11 mouse cellular contexts compared by ENCODE assay signal in the genomic region with DNA sequence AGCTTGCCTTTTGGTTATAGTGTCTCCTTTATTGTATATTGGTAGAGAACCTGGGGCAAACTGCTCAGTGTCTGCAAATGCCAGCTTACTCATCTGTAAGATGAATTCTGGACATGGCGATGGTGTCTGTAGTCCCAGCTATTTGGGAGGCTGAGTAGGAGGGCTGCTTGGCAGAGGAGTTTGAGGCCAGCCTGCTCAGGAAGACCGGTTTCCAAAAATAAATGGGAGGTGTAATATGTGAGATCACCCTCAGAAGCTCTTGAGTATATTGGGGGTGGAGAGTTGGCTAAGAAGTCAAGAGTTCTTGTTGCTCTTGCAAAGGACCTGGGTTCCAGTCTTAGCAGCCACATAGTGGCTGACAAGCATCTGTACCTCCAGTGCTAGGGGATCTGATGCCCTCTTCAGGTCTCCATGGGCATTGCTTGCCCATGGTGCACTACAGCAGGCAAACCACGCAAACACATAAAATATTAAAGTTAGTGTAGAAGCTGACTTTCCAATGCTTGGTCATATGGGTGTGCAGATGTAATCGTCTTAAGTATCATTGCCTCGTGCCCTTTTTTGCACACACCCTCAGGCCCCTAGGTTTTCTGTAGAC. TPM values are rescaled to one million over a fixed set of nuclear protein-coding genes. Genes with fewer than 3 reads are reported as not detected.
A peak's percentile ranks its signal among the peaks of the same experiment; 100 is the strongest.
DNase-seq lines count a peak whose midpoint lies in the region; TF ChIP-seq lines count a peak whose summit lies in the region.
"Had no signal": no experiment of that assay in that cellular context is flagged by ENCODE, and none has a peak within 500 bp of the region (broad histone marks: within the 10 kb centered on the region; RNA-seq: fewer than 3 reads in every experiment).

No protein-coding gene starts in this region.

- no peak overlapping the region for H3K4me3 ChIP-seq in gastrocnemius, adult 2 months
- no peak overlapping the region for H3K4me3 ChIP-seq in thymus, adult 2 months (ENCODE audit: control insufficient read depth, insufficient read depth, low read length)
- H3K4me3 ChIP-seq: erythroblast, embryonic 14.5 days had no signal

- H3K27ac ChIP-seq in gastrocnemius, adult 2 months, result no peak overlapping the region
- no peak overlapping the region for H3K27ac ChIP-seq in thymus, adult 2 months (ENCODE audit: control insufficient read depth, insufficient read depth, low read length)

- H3K4me1 ChIP-seq in thymus, adult 2 months (replicated peaks; ENCODE audit: control insufficient read depth, insufficient read depth, low read length), result peaks cover 49% of the 10 kb centered on the region

- TF ChIP-seq CTCF in gastrocnemius, adult 2 months (IDR thresholded peaks at IDR 0.05), result peak; percentile 61
- peak; percentile 31; the same call in 1 of the 2 replicates for TF ChIP-seq CTCF in thymus, adult 2 months (IDR thresholded peaks at IDR 0.05; ENCODE audit: borderline replicate concordance, control insufficient read depth, extremely low read depth, insufficient read depth, low read length, poor library complexity)

- no peak for TF ChIP-seq POLR2A in thymus, adult 2 months (IDR thresholded peaks at IDR 0.05; ENCODE audit: control insufficient read depth, extremely low read depth, insufficient read depth, low read length, poor library complexity)

- WGBS in thymus, adult 2 months, result 81% methylated on average over 5 of the region's 5 CpGs

- H3K36me3 ChIP-seq in thymus, adult 2 months (ENCODE audit: control insufficient read depth, insufficient read depth, low read length), result peaks cover 44% of the 10 kb centered on the region

- intact Hi-C loops in gastrocnemius, adult 2 months (cut with DNase I), result no loop called here

- no peaks in the 10 kb centered on the region for H3K27me3 ChIP-seq in thymus, adult 2 months (ENCODE audit: control insufficient read depth, insufficient read depth, low read length)

- DNase-seq in gastrocnemius, adult 2 months, result no peak
- DNase-seq in gastrocnemius, postnatal 25 days, result no peak
- DNase-seq in lung, postnatal 36 days, result peak; percentile 59
- no peak for DNase-seq in lung, postnatal 25 days (ENCODE audit: low spot score)
- peak; percentile 57 for DNase-seq in T-cell, adult 2 months (ENCODE audit: low spot score)
- peak; percentile 69 for DNase-seq in thymus, adult 2 months
- DNase-seq in cerebellum, adult 9-11 months, result no peak
- DNase-seq in layer of hippocampus, adult 9-11 months, result no peak
- DNase-seq: midbrain, embryonic 14.5 days had no signal

RNA-seq across cellular contexts. Expression of a gene that starts 6.0 kb away (rescaled TPM):
- total RNA-seq in gastrocnemius, adult 2 months (2021), result 1 to 10 TPM; 2.4 to 2.6 TPM
- total RNA-seq in gastrocnemius, postnatal 25 days (2021), result 1 to 10 TPM; 1.4 to 2.6 TPM
- polyA plus RNA-seq in thymus, adult 2 months (2012; rRNA removed), result 64.2 and 67.6 TPM in 2 replicates

RNA-seq across cellular contexts. Expression of a gene that starts 10.3 kb away (rescaled TPM):
- 10 to 100 TPM; 14.3 to 16.0 TPM for total RNA-seq in gastrocnemius, adult 2 months (2021)
- 10 to 100 TPM; 17.5 to 19.2 TPM for total RNA-seq in gastrocnemius, postnatal 25 days (2021)
- polyA plus RNA-seq in thymus, adult 2 months (2012; rRNA removed), result 372 and 423 TPM in 2 replicates

RNA-seq across cellular contexts. Expression of a gene that starts 11.2 kb away (rescaled TPM):
- under 1 TPM; 0.31 to 0.64 TPM for total RNA-seq in gastrocnemius, adult 2 months (2021)
- total RNA-seq in gastrocnemius, postnatal 25 days (2021), result under 1 TPM; 0.43 to 0.51 TPM
- polyA plus RNA-seq in thymus, adult 2 months (2012; rRNA removed), result 1,056 and 1,075 TPM in 2 replicates
- total RNA-seq: left cerebral cortex, postnatal 25 days had no signal

RNA-seq across cellular contexts. Expression of a gene that starts 34.0 kb away (rescaled TPM):
- 100 to 1,000 TPM; 214 to 262 TPM for total RNA-seq in gastrocnemius, adult 2 months (2021)
- 100 to 1,000 TPM; 214 to 227 TPM for total RNA-seq in gastrocnemius, postnatal 25 days (2021)
- 68.1 and 70.7 TPM in 2 replicates for polyA plus RNA-seq in thymus, adult 2 months (2012; rRNA removed)

RNA-seq across cellular contexts. Expression of a gene that starts 34.1 kb away (rescaled TPM):
- 1 to 10 TPM; 6.5 to 9.8 TPM for total RNA-seq in gastrocnemius, adult 2 months (2021)
- total RNA-seq in gastrocnemius, postnatal 25 days (2021), result 10 to 100 TPM; 12.1 to 12.7 TPM
- polyA plus RNA-seq in thymus, adult 2 months (2012; rRNA removed), result 430 and 598 TPM in 2 replicates

Comparison
In these comparisons a context has a peak if more than half of its experiments do, and no peak if none do; other contexts are left out.
1. DNase-seq: peak in lung, postnatal 36 days (single experiment), T-cell, adult 2 months (single experiment) and thymus, adult 2 months (single experiment); none in gastrocnemius, adult 2 months (single experiment), gastrocnemius, postnatal 25 days (single experiment), lung, postnatal 25 days (single experiment), cerebellum, adult 9-11 months (single experiment) and layer of hippocampus, adult 9-11 months (single experiment).